Mouse (Mus musculus) embryonic facial prominence, embryonic 10.5 days (tissue): ENCODE measurements around the gene Mcrip1. TPM values are rescaled to one million over a fixed set of nuclear protein-coding genes. Genes with fewer than 3 reads are reported as not detected.
"Not testable (repeated sequence)": the region's sequence is repeated elsewhere in the genome, so short reads cannot be mapped to it uniquely, and the experiment has no call there.

Experiments used
- DNase-seq: peaks from one replicate; pipeline ENCODE4 v3.0.0-alpha.2; 2017; ENCODE audit warnings: low spot score
- H3K27ac ChIP-seq: fragments of 300-500 bp; sonication (generic); replicated peaks from 2 replicates; pipeline ENCODE4 v1.5.1; 2016; ENCODE audit warnings: mild to moderate bottlenecking
- H3K27me3 ChIP-seq: fragments of 300-500 bp; sonication (generic); replicated peaks from 2 replicates; pipeline ENCODE4 v1.6.1; 2016; ENCODE audit warnings: low read depth, mild to moderate bottlenecking; ENCODE audit not compliant: poor library complexity, severe bottlenecking
- H3K36me3 ChIP-seq: fragments of 300-500 bp; sonication (generic); replicated peaks from 2 replicates; pipeline ENCODE4 v1.6.1; 2016; ENCODE audit warnings: mild to moderate bottlenecking, moderate library complexity
- H3K4me1 ChIP-seq: fragments of 300-500 bp; sonication (generic); 2 replicates; pipeline ENCODE4 v1.6.1; 2016
- H3K4me3 ChIP-seq: fragments of 300-500 bp; sonication (generic); 2 replicates; pipeline ENCODE4 v1.5.1; 2016; ENCODE audit warnings: mild to moderate bottlenecking, moderate library complexity
- H3K9me3 ChIP-seq: fragments of 300-500 bp; sonication (generic); 2 replicates; pipeline ENCODE4 v1.6.1; 2016; ENCODE audit warnings: mild to moderate bottlenecking
- WGBS: fragments of 180-500 bp; shearing (Covaris S2); methylation state at CpG from one replicate; pipeline ENCODE4 v1.1.7; 2016; 5-methylcytosine and 5-hydroxymethylcytosine counted together
- polyA plus RNA-seq: library from polyadenylated mRNA; unstranded; fragments of >200 nt; fragmentation: Nextera tagmentation; extraction: Ambion mirVana; gene quantifications from 2 replicates; pipeline ENCODE4 v1.2.1, GENCODE M21; 2016

The Mcrip1 gene
- polyA plus RNA-seq, 1 experiment from 2014 or later: 221 TPM

DNA sequence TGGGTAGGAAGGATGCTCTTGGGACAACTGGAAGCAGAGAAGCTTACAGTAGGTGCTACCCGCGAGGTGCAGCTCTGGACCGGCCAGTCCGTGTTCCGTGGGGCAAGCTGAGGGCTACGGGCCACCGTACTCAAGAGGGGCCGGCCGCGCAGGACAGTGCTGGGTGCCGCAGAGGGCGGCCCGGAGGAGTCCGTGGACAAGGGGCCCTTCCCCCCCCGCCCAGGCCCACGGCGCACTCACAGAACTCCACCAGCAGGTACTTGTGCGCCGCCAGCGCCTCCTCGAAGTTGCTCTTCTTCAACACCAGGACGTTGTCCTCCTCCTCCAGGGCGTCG lies 22.9 kb upstream of the Mcrip1 start:
- peak overlapping the region; percentile 64 for H3K4me3 ChIP-seq
- no peaks in the 10 kb centered on the region for H3K9me3 ChIP-seq
- H3K4me1 ChIP-seq: peaks cover 32% of the 10 kb centered on the region
- H3K27me3 ChIP-seq: no peaks in the 10 kb centered on the region
- WGBS: under 1% methylated on average over 24 of the region's 24 CpGs
- no peak for DNase-seq
- peak overlapping the region; percentile 96 for H3K27ac ChIP-seq
- peaks cover 56% of the 10 kb centered on the region for H3K36me3 ChIP-seq

DNA sequence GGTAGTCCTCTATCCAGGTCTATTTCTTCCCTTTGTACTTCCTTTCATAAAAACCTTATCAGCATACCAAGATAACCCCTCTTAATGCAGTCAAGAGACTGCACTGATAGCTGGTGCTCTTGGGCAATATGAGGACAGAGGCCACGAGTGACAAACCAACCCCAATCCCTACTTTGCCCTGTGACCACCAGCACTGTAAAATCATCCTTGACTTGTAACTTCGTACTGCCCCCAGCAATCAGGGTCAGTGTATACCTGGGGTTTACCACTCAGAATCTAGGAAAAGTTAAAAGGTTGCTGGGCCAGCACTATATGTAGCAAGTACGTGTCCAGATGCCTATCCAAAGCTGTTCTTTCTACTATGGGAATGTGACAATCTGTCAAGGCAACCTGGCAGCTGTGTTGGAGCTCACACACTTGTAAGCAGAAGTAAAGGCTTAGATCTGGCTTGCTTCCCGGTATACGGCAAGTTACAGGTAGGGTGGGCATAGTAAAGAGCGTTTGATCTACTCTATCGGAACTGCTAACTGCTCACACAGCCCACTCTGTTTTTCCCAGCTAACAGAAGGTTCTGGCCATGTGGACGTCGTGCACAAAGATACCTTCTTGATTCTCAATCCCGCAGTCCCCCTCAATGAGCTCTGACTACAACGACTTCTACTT lies 22.4 kb upstream of the Mcrip1 start:
- Histone ChIP-seq H3K9me3 (no peaks in the 10 kb centered on the region), H3K4me3 (peak overlapping the region; percentile 64), H3K27me3 (no peaks in the 10 kb centered on the region), H3K27ac (peak overlapping the region; percentile 96), H3K4me1 (peaks cover 32% of the 10 kb centered on the region), H3K36me3 (peaks cover 56% of the 10 kb centered on the region)
- no peak for DNase-seq
- WGBS: 19% methylated on average over 11 of the region's 11 CpGs

DNA sequence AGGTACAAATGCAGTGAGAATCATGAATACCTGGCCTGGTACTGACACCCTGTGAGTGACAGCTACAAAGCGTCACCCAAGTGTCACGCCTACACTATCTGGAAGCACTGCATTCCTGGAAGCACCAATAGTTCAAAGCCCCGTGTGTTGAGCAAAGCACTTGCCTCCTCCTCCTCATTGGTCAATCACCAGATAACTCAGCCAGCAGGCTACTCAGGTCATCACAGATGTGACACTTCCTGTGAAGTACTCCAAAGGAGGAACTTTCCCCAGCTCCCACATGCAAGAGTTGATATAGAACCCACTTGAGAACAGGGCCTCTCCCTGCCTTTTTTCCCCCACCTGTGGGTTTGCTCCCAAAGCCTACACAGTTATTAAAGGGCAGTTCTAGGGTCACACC lies 21.6 kb upstream of the Mcrip1 start:
- H3K36me3 ChIP-seq: peaks cover 56% of the 10 kb centered on the region

DNA sequence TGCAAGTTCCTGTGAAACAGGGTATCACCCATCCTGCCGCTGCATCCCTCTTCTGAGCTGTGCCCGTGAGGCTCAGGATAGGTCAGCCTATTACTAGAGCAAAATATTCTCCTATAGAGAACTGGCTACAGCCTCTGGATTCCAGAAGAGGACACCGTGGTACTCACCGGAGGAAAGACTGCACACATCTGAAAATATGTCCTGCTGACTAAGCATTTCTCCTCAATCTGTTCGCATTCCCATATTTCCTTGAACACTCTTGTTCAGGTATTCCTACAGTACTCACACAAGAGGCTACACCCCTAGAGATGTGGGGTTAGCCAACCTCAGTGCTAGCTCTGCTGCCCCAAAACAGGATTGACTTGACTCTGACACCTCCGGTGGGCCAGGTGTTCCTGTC lies 18.8 kb upstream of the Mcrip1 start:
- WGBS: 97% methylated on average over 6 of the region's 6 CpGs
- H3K4me1 ChIP-seq: peaks cover 21% of the 10 kb centered on the region
- H3K9me3 ChIP-seq: no peaks in the 10 kb centered on the region
- H3K36me3 ChIP-seq: peaks cover 84% of the 10 kb centered on the region
- H3K4me3 ChIP-seq: no peak overlapping the region
- H3K27ac ChIP-seq: no peak overlapping the region
- no peaks in the 10 kb centered on the region for H3K27me3 ChIP-seq
- DNase-seq: no peak

More for the DNA sequence above, 21.6 kb upstream of the Mcrip1 start:
- no peaks in the 10 kb centered on the region for H3K27me3 ChIP-seq
- no peak for DNase-seq
- peak overlapping the region; percentile 64 for H3K4me3 ChIP-seq
- no peaks in the 10 kb centered on the region for H3K9me3 ChIP-seq
- H3K4me1 ChIP-seq: peaks cover 32% of the 10 kb centered on the region
- peak overlapping the region; percentile 96; the same call in 1 of the 2 replicates for H3K27ac ChIP-seq
- 83% methylated on average over 3 of the region's 3 CpGs for WGBS

DNA sequence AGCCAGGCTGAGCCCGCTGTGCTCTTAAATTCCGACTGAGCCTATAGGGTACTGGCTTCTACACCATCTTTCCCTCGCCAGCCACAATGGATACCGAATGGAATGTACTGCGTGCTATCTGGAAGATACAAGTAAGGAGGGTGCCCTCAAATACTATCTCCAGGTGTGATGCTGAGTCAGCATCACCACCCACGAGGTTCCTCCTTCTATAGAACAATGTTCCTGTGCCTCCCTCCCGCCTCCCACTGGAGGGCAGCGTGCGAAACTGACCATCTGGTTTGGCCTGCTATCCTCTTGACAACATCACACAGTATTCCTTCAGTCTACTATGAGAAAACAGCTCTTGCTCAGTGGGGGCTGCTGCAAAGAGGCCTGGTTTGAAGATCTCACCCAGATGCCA lies 15.6 kb upstream of the Mcrip1 start:
- Histone ChIP-seq H3K4me1 (0 out of 2 replicates have a peak, but pooled peaks cover 2% of the 10 kb centered on the region), H3K36me3 (peaks cover 100% of the 10 kb centered on the region), H3K27me3 (no peaks in the 10 kb centered on the region), H3K4me3 (no peak overlapping the region), H3K27ac (no peak overlapping the region), H3K9me3 (no peaks in the 10 kb centered on the region)
- WGBS: 88% methylated on average over 9 of the region's 9 CpGs
- DNase-seq: no peak

DNA sequence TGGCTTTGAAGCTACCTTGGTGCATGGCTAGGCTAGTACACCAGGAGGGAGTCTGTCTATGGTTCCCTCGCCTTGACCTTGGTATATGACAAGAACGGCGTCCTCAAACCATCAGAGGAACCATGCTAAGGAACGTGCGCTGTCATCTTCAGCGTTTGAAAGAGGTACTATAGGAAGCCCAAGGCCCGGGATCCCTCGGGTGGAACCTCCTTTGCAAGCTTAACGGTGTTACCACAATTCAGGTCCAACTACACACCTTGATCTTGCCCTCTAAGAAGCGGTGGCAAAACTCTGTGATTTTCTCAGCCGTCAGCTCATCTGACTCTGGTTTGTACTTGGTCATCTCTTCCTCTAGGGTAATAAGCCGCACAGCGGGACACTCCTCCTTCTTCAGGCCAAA lies 13.4 kb upstream of the Mcrip1 start:
- Histone ChIP-seq H3K9me3 (no peaks in the 10 kb centered on the region), H3K4me3 (no peak overlapping the region), H3K4me1 (0 out of 2 replicates have a peak, but pooled peaks cover 2% of the 10 kb centered on the region), H3K27ac (no peak overlapping the region), H3K36me3 (peaks cover 96% of the 10 kb centered on the region), H3K27me3 (no peaks in the 10 kb centered on the region)
- 96% methylated on average over 13 of the region's 13 CpGs for WGBS
- DNase-seq: no peak

DNA sequence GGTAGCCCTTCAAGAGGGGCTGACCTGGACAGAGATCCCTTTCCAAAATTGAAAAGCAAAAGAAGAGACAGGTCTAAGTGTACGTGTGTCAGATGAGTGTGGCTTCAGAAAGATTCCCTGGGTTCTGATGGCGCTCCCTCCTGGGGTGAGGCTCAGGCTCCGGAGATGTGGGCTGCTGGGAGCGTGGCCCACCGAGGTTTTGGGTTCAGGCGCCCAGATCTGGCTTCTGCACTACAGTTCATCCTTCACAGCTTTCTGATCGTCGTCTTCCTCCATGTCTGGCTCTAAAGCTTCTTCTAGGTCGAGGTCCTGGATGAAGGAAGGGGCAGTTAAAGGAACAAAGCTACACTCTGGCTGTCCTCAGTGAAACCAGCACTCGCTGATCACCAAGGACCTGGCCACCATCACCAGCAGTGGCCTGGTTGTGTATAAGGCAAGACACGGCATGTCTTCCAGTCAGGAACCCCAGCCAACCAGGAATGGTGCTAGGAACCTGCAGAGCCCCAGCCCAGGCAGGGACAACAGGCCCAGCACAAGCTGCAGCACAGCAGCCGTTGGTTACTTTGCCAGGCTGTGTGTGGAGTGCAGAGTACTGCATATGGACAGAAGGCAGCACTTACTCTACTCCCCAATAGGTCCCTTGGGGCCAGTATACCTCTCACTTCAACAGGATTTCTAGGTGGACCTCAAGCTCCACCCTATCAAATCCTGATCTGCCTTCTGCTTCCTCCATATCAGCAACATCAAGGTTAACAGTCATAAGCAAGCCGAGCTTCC lies 11.6 kb upstream of the Mcrip1 start:
- WGBS: 93% methylated on average over 13 of the region's 13 CpGs
- H3K36me3 ChIP-seq: peaks cover 78% of the 10 kb centered on the region
- no peak for DNase-seq

DNA sequence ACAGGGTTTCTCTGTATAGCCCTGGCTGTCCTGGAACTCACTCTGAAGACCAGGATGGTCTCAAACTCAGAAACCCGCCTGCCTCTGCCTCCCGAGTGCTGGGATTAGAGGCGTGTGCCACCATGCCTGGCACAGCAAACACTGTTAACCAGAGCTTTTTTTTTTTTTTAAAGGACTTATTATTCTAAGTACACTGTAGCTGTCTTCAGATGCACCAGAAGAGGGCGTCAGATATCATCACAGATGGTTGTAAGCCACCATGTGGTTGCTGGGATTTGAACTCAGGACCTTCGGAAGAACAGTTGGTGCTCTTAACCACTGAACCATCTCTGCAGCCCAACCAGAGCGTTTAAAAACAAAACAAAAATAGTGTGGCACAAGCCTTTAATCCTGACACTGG lies 9.3 kb upstream of the Mcrip1 start:
- H3K4me1 ChIP-seq, H3K27ac ChIP-seq, H3K9me3 ChIP-seq, H3K4me3 ChIP-seq, H3K27me3 ChIP-seq, DNase-seq: not testable (repeated sequence)
- 86% methylated on average over 6 of the region's 6 CpGs for WGBS
- peaks cover 55% of the 10 kb centered on the region for H3K36me3 ChIP-seq

More for the DNA sequence above, 11.6 kb upstream of the Mcrip1 start:
- Histone ChIP-seq H3K4me1 (no peaks in the 10 kb centered on the region), H3K9me3 (no peaks in the 10 kb centered on the region), H3K27me3 (no peaks in the 10 kb centered on the region), H3K27ac (no peak overlapping the region), H3K4me3 (no peak overlapping the region)

DNA sequence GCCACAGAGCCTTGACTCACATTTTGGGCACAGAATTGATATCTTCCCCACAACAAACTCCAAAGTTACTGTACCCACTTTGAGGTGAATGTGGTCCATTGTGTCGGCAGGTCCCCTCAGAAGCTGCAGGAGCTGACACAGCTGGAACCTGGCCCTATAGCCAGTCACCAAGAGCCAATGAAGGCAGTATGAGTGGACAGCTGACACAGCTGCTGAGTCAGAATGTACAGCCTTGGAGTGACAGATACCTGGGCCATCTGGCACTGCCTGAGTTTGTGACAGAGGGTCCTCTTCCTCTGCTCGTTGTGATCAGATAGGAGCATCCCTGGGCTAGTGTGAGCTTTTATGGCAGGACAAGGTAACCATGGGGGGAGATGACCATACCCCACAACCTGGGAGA lies 5.7 kb upstream of the Mcrip1 start:
- no peak for DNase-seq
- H3K36me3 ChIP-seq: peaks cover 19% of the 10 kb centered on the region
- no peaks in the 10 kb centered on the region for H3K9me3 ChIP-seq
- H3K4me3 ChIP-seq: no peak overlapping the region
- 82% methylated on average over 2 of the region's 2 CpGs for WGBS
- H3K27ac ChIP-seq: no peak overlapping the region
- no peaks in the 10 kb centered on the region for H3K27me3 ChIP-seq
- H3K4me1 ChIP-seq: peaks cover 8% of the 10 kb centered on the region

DNA sequence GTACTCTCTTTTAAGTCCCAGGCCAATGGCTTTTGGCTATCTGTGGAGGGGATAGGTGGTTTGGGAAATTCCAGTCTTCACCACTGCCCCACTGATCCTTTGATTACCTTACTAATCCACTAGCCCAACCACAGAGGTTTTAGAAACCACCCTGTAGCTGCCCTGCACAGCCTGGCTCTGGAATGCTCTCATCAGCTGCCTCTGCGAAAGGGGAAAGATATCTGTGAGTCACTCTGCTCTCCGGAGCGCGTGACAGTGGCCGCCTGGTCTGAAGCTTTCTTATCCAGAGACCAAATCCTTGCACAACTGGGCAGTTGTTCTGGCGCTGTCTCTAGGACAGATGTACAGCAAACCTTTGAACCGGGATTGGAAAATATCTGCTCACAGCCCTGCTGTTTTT lies 5.3 kb upstream of the Mcrip1 start:
- Histone ChIP-seq H3K36me3 (peaks cover 15% of the 10 kb centered on the region), H3K27me3 (no peaks in the 10 kb centered on the region), H3K9me3 (no peaks in the 10 kb centered on the region), H3K4me1 (peaks cover 12% of the 10 kb centered on the region), H3K27ac (no peak overlapping the region), H3K4me3 (no peak overlapping the region)
- 81% methylated on average over 7 of the region's 7 CpGs for WGBS
- DNase-seq: no peak

DNA sequence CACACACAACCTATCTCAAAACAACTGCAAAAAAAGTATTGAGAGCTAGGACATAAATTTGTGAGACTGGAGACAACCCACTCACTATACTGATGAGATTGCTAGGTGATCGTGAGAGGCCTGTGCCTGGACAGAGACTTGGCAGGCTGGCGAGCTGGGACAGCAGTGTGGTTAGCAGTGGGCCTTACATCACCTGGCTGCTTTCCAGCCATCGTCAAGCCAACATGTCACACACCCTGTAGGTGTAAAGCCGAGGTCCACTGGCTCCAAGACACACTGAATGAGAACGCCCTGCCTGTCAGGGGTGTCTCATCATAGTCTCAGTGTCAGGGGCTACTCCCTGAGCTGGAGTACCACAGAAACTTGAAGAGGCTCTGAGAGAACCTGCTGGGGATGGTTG lies 3.2 kb upstream of the Mcrip1 start:
- no peaks in the 10 kb centered on the region for H3K27me3 ChIP-seq
- no peak for DNase-seq
- H3K36me3 ChIP-seq: 0 out of 2 replicates have a peak, but pooled peaks cover under 1% of the 10 kb centered on the region
- H3K27ac ChIP-seq: no peak overlapping the region
- H3K4me1 ChIP-seq: peaks cover 29% of the 10 kb centered on the region
- WGBS: 83% methylated on average over 5 of the region's 5 CpGs
- no peak overlapping the region for H3K4me3 ChIP-seq
- no peaks in the 10 kb centered on the region for H3K9me3 ChIP-seq

DNA sequence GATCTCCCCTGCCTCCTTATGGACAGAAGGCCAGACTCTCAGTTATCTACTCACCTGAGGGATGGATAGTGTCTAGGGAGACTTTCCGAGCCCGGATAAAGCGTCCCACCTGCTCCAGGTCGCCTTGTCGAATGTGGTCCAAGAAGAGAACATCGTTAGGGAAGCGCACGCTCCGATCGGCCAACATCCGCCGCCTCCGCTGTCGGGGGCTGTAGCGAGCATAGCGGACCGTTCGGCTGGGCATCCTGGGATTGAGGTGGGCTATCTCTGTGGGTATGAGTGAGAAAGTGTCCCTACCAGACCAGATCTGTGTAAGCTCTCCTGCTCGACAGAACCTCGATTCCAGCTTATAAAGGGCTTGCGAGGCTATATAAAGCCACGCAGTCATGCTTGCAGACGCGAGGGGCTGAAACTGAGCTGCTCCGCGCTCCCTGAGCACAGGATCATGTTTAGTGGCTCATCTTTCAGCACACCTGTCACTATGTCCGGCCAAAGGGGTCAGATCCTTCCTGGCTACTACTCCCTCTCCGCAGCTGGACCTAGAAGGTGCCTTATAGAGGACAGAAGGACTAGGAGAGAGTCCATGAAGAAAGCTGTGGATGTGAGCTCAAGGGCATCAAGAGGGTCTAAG lies 1.4 kb upstream of the Mcrip1 start, which contains the start of gene Ppp1r27:
Ppp1r27 (minus strand) TSS at position 323 of the 631 bp plus-strand sequence.
- WGBS: 93% methylated on average over 28 of the region's 28 CpGs
- DNase-seq: no peak
- Histone ChIP-seq H3K27ac (peak within 1 kb of the TSS; percentile 92), H3K27me3 (no peaks in the 10 kb centered on the region), H3K9me3 (no peaks in the 10 kb centered on the region), H3K4me3 (peak within 1 kb of the TSS; percentile 78), H3K4me1 (peaks cover 35% of the 10 kb centered on the region), H3K36me3 (peaks cover 14% of the 10 kb centered on the region)
